Mouse (Mus musculus): ENCODE results near the gene Slc35b2.

Slc35b2 gene

DNA sequence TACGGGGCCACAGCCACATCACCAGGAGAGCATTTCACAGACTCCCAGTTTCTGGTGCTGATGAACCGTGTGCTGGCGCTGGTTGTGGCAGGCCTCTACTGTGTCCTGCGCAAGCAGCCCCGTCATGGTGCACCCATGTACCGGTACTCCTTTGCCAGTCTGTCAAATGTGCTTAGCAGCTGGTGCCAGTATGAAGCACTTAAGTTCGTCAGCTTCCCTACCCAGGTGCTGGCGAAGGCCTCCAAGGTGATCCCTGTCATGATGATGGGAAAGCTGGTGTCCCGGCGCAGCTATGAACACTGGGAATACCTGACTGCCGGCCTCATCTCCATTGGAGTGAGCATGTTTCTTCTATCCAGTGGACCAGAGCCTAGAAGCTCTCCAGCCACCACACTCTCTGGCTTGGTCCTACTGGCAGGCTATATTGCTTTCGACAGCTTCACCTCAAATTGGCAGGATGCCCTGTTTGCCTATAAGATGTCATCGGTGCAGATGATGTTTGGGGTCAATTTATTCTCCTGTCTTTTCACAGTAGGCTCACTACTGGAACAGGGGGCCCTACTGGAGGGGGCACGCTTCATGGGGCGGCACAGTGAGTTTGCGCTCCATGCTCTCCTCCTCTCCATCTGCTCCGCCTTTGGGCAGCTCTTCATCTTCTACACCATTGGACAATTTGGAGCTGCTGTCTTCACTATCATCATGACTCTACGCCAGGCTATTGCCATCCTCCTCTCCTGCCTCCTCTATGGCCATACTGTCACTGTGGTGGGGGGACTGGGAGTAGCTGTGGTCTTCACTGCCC lies 2.9 kb downstream of the Slc35b2 start:
- DNase-seq, result no peak

DNA sequence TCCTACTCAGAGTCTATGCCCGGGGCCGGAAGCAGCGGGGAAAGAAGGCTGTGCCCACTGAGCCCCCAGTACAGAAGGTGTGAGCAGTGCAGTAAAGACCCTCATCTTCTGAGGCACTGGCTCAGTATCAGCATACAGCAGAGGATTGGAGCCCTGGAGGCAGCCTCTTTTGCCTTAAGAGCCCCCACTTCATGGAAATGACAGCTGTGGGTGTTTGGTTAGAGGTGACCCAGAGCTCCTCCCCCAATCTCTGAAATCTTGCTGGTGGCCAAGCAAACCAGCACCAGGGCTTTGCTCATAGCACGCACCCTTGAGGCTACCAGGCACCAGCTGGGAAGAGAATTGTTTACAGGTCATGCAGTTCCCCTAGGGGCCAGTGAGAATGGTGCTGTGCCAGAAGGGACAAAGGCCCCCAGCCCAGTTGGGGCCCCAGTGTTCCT lies 3.5 kb downstream of the Slc35b2 start:
- DNase-seq, result no peak

DNA sequence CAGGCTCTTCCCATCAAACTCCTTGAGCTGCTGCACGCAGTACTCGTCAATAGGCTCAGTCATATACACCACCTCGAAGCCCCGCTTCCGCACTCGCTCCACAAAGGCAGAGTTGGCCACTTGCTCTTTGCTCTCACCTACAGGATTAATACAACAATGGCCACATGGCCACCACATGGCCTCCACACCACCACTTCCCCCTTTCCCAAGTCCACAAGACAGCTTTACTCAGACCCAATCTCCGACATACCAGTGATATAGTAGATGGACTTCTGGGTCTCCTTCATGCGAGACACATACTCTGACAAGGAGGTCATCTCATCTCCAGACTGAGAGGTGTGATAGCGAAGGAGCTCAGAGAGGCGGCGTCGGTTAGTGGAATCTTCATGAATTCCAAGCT lies 5.3 kb downstream of the Slc35b2 start:
- DNase-seq, result no peak

DNA sequence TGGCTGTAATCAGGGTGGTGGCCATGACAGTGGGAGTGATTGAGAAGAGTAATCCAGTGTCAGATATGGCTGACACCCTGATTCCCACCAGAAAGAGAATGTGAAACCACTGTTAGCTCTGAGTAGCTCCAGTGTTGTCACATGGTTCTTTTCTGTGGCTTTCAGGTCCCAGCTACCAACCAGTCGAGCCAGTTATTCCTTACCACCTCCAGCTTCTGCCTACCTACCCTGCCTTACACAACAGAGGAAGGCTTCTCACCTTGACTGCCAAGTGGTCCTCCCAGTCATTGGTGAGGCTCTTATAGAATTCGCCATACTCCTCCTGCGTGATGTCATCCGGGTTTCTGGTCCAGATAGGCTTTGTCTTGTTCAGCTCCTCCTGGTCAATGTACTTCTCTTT lies 6.3 kb downstream of the Slc35b2 start:
- no peak for DNase-seq

DNA sequence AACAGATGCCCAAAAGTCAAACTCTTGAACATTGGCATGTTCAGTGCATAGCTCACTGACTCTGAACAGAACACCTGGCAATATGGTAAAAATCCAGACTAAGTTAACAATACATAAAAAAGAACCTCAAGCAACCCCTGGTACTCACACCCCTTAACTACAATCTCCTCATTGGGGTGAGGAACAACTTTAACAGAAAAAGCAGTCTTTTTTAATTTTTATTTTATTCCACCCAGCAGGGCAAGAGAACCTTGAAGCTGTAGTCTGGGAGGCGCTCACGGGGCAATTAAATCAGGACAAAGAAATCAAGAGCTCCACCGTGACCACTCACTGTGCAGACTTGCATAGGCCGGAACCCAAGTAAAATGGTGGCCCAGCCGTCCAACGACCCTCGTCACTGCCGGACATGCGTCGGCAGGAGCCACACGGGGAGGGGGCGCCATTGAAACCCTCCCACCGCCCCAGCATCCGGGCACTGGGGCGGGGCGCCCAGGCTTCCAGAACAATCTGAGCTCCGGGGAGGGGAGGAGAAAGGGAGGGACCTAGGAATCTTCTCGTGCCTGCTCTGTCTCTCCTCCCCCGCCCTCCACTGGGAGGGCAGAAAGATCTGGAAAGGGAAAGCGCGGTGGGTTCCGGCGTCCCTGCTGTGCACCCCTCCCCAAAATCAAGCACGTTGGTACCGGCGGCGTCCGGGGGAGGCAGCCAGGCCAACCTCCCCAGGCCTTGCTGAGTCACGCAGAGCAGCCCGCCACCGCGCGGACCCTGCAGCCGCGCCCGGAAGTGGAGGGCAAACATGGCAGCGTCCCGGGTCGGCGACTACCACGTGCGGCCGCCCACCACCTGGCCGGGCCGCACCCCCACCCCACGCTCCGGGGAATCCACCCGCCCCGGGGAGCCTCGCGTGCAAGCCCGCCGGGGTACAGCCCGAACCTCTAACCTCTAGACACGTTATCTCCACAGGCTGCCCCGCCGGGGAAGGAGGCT lies 8.7 kb downstream of the Slc35b2 start:
- DNase-seq, result peak; percentile 81 to 90

DNA sequence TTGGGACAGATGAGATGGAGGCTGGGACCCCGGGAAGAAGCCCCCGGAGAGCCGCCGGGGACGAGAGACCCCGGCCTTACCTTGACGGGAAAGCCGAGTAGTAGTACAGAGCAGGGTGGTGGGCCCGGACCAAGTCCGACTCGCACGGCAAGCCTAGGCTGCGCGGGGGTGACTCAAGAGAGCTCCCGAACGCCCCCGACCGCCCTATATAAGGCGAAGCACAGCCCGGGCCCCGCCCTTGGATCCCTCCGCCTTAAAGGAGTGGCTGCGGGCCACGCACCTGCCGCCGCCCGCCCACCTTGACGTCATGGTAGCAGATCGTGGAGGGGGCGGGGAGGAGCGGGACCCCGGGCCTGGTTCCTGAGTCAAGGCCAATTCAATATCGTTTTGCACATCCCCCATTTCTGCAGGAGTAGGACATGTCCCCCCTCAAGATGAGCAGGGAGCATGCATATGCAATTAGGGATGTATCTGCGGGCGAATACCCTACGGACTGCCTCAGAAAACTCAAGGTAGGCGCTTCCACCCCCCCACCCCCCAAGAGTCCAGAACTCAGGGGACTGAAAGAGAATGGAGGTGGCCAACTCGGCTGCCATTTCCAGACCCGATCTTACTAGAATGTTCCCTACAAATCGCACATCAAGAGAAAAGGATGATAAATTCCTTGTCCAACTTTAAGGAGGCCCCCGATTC lies 9.6 kb downstream of the Slc35b2 start, which contains the start of gene Hsp90ab1:
TSS of gene Hsp90ab1 (minus strand) at position 185 of the 693 bp plus-strand sequence.
- peak; percentile 99 for DNase-seq

DNA sequence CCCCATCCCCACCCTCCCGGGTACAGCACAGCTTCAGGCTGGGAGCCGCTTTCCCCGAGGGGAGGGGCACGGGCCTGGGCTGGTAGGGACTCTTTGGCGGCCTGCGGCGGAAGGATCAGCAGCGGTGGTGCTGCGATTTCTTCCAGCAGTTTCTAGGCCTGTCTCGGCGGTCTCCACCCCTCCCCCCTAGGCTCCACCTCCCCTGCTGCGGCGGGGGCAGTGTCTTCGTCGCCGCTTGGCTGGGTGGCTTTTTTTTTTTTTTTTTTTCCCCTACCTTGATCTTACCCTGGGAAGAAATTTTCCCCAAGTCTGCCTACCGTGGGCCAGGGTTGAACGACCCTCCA lies 10.1 kb downstream of the Slc35b2 start:
- peak; percentile 99 for DNase-seq

DNA sequence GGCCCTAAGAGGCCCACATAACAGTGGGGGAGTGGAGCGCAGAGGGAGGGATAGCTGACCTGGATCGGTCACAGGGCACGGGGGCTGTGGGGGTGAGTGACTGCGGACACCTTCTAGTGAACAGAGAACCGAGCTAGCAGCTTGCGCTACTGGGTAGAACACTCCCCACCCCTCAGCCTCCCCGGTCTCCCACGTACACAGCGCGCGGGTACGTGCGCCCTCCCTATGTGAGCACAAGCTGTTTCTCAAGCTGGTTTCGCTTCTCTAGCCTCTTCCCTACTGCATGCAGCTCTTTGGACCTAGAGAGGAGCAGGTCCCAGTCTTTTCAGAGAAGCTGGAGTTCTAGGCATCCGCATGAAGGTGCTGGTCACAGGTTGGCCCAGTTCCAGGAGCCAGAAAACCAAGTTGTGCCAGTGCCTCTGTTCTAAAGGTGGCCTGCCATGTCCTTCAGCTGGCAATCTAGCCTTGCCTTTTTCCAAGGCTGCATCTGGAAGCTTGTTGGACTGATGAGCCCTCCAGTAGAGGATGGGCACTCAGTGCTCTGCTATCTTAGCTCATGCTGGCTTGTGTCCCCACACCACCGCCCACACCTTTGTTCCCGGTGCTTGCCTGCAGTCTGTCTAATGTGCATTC lies 10.6 kb downstream of the Slc35b2 start:
- peak; percentile 74 to 81 for DNase-seq

DNA sequence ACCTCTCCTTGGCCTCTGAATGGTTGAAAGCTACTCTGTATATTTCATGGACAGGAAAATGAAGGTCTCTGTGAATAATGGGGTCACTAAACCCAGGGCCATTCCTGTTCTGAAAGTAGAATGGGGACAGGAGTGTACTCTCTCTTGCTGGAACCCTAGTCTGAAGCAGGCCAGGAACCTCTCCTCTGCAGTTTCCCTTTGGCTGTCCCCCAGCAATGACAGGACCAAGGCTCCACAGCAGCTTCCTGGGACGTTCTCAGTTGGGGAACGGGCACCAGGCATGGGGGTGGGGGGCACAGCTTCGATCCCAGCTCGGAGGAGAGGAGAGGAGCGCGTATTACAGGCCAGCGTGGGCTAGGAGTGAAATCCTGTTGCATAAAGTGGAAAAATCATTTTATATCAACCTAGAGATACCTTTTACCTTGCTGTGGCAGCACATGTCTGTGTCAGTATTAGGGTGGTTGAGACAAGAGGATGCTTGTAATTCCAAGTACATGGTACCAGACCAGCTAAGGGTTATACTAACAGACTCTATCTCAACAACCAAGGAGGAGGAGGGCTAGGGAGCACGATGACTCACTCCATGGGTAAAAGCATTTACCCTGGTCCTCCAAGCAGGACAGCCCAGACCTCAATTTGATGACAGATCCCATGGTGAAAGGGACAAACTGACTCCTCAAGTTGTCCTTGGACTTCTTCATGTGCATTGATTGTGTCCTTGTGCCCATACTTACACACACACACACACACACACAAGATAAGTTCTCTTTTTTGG lies 11.6 kb downstream of the Slc35b2 start:
- DNase-seq, result no peak

DNA sequence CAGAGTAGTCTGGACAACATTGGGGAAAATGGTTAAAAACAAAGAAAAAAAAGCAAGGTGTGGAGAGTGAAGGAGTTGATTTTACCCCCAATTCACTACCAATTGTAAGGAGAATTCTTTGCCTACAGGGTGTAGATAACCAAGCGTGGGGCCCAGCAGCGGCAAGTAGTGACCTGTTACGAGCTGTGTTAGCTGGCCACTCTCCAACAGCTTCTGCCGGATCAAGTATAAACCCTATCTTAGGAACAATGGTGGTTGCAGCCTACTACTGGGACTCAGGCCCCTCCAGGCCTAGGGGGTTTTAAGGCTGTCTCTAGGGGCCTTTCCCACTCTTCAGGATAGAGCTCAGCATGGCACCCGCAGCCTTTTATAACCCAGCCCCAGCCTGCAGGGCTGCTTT lies 14.6 kb downstream of the Slc35b2 start:
- peak; percentile 35 to 57 for DNase-seq

DNA sequence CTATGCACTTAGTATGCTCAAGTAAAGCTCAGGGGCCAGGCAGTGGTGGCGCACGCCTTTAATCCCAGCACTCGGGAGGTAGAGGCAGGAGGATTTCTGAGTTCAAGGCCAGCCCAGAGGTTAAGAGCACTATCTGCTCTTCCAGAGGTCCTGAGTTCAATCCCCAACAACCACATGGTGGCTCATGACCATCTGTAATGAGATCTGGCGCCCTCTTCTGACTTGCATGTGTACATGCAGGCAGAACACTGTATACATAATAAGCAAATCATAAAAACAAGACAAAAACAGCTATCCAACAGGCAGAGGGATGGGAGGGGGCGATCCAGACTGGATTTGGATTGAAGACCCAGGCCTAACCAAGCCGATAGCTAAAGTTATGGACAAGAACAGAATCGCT lies 15.2 kb downstream of the Slc35b2 start:
- no peak for DNase-seq

DNA sequence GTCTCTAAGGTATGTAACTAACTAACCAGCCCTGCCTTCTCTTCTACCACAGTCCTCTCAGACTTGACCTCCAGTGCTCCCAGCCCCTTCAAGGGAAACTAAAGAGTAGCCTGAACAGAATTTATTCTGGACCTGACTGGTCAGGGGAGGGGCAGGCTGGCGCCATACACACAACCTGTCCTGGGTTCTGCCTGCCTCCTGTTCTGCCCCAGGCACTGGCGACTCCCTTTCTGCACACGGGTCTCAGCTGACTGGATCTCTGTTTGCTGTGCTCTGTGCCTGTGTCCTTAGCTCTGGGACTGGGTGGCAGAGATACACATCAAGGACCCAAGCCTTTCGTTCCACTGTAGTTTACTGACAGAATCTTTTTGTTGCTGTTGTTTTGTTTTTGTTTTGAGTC lies 15.9 kb downstream of the Slc35b2 start:
- DNase-seq, result peak; percentile 63 to 87

DNA sequence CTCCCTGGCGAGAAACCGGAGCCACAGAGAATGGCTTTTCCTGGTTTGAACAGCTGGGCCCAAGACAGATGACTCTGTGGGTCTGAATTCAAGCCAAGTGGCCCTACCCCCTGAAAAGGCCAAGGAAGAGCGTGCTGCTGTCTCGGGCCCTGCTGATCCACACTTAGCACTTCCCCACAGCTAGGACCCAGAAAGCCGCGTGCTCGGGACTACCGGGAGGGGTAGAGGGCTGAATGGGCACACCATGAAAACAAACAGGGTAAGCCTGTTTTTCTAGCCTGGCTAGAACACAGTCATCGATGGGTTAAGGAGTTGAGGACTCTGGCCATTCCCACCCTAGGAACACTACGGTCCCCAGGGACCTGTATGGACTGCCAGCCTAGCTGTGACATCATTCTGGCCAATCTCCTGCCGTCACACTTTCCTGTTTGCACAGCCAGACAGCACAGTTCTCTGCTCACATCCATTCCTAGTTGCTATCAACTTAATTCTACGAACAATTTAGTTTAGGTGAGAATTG lies 17.3 kb downstream of the Slc35b2 start:
- DNase-seq, result peak; percentile 60 to 77

DNA sequence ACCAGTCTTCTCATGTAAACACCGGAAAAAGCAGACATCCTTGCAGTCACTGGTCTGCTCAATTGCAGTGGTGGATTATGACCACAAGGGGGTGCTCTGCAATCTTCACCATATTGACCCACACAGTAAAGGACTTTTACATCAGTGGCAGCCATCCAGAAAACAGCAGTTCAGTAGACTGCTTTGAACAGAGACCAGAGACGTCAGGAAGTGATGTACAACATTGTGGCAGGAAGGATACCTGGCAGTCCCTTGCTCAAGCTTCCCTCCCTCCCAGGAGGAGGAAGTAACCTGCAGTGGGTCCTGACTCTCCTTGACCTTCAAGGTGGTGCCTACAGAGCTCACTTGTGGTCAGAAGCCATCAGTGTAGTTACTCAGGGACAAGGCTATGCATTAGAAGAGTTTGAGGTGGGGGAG lies 17.9 kb downstream of the Slc35b2 start:
- peak; percentile 73 to 78 for DNase-seq

DNA sequence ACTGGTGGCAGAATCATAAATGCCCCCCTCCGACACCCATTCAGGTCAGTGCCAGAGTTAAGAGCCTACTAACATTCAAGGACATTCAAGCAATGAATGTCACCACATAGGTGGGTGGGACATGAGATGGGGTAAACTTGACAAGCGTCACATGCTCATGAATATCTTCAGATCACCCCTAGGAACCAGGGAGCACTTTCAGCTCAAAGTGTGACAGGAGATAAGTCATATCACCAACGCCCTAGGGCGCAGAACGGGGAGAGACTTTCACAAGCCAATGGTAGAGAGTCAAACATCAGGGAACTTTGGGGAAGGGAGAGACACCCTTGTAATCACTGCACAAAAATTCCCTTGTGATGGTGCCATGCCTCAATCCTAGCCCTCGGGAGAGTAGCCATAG lies 18.5 kb downstream of the Slc35b2 start:
- DNase-seq, result no peak

DNA sequence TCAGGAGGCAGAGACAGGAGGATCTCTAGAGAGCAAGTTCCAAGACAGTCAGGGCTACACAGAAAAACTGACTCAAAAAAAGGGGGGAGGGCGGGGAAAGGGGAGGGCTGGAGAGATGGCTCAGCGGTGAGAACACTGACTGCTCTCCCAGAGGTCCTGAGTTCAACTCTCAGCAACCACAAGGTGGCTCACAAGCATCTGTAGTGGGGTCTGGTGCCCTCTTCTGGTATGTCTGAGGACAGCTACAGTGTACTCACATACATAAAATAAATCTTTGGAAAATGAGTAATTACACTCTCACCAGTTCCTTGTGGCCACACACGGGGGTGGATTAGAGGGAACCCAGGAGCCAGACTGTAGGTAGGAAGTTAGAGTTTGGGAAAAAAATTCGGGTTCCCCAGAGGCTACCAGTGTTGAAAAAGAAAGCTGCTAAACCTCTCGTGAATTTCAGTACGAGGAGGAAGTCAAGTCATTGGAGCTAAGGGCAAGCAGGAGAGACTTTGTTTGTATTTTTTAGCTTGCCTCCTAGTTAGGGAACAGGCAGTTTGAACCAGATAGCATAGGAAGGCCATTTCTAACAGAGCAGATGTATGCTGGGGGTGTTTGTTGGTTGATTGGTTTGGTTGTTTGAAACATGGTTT lies 19.2 kb downstream of the Slc35b2 start:
- DNase-seq, result peak in 1 of 2 experiments; percentile 55

DNA sequence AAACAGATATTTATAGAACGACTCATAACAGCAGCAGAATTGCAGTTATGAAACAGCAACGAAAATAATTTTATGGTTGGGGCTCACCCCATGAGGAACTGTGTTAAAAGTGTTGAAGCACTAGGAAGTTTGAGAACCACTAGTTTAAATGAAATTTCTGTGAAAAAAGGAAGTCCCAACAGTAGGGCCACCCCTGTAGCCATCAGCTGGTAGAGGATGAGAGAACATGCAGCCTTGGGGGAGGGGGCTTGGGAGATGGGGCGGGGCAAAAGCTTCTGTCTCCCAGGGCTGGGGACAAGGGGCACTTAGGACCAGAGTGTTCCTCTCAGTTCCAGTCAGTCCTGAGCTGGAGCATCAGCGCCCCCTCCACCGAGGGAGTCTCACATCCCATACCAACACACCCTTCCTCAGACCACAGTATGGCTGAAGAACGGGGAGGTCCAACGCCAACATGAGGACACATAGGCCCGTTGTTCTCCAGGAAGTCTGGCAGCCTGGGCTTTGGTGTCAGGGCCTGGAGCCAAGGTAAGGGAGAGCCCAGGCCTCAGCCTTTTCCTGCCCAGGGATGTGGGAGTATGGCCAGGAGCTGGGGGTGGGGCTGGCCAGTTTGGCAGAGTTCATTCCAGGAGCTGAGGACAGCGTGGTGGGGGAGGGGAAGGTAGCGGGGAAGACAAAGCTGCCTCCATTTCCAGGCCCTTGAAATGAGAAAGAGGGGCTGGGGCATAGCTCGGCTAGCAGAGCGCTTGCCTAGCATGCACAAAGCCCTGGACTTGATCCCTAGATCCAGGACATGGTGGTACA lies 20.6 kb downstream of the Slc35b2 start:
- peak; percentile 90 to 94 for DNase-seq

DNA sequence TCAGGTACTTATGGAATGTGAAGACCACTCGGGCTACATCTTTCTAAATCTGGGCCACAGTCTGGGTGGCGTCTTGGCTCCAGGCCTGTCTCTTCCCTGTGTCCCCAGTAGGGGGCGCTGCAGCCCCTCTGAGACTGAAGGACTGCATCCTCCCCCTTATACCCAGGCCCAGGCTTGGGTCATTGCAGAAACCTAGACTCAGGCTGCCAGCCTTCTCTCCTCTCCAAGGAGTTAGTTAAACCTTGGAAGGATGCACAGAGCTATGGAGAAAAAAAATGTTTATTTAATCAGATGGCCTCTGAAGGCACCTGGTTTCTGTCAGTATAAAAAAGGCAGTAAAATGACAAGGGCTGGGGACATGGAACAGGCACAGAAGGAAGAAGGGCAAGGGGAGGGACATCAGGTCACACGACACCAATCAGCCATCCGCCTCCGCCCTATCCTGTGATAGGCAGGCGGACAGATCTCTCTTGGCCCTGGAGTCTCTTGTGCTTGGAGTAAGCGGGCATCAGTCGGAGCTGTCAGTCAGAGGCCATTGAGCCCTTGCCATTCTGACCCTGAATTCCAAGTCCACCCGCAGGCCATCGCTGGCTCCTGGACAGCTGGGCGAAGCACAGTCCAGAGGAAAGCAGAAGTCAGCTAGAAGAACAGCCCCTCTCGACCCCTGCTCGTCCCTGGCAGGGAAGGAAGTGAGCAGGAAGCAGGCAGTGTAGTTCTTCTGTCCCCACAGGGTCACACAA lies 21.4 kb downstream of the Slc35b2 start:
- peak; percentile 76 to 88 for DNase-seq

DNA sequence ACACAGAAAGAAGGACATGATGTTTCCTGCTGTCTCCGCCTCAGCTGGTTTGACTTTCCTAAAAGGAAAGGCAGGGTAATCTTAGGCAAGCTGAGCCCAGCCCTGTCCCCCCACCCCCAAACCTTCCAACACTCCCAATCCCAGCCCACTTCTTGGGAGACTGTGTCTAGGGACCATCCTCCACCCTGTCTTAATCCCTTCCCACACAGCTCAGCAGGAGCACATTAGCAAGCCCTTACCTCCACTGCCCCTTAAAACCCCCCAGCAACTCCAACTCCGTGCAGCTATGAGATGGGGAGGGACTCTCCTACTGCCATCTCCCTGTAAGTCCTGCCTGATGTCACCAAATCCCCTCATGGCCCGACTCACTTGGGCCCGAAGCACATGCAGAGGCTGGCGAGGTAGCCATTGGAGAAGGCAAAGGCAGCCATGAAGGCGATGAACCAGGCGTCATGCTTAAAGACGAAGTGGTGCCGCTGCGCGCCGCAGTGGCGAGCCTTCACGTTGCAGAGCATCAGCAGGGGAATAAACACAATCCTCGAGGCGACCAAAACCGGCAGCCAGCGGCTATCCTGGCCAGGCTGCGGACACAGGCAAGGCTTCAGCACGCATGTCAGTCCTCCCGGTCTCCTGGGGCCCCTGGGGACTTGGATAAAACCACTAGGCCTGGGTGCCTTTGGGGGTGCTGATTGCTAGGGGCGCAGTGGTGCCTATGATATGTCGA lies 22.2 kb downstream of the Slc35b2 start:
- no peak for DNase-seq
